Mouse (Mus musculus) v-Abl transformed pro-B cells (cell line): Measurements from ENCODE around the gene Bhlha9.

Experiments used
- in situ Hi-C, 2 experiments: fragments of 400-800 bp; cut with MboI; formaldehyde crosslinking; loops; one replicate each; pipeline ENCODE4 v1.15.1; 2025; ENCODE audit not compliant: unreplicated experiment in 2 of 2

The Bhlha9 gene

GRCm38 (mm10) chr11:76671871-76672475 lies at the start of gene Bhlha9:
Bhlha9 (plus strand) TSS chr11:76672470.
- in situ Hi-C loops: no loop called here

- in situ Hi-C loops: no loop called here
Observed at GRCm38 (mm10) chr11:76622566-76623205, 49.6 kb upstream of the Bhlha9 start.

GRCm38 (mm10) chr11:76623206-76623961 lies 48.9 kb upstream of the Bhlha9 start:
- in situ Hi-C loops: no loop called here

- in situ Hi-C loops: no loop called here
Observed at GRCm38 (mm10) chr11:76624071-76624470, 48.2 kb upstream of the Bhlha9 start.

- in situ Hi-C loops: no loop called here
Observed at GRCm38 (mm10) chr11:76624881-76625280, 47.4 kb upstream of the Bhlha9 start.

- in situ Hi-C loops: no loop called here
Observed at GRCm38 (mm10) chr11:76628613-76629012, 43.7 kb upstream of the Bhlha9 start.

- in situ Hi-C loops: no loop called here
Observed at GRCm38 (mm10) chr11:76630023-76630422, 42.2 kb upstream of the Bhlha9 start.

GRCm38 (mm10) chr11:76630487-76630886 lies 41.8 kb upstream of the Bhlha9 start:
- in situ Hi-C loops: no loop called here

- in situ Hi-C loops: no loop called here
Observed at GRCm38 (mm10) chr11:76639269-76639985, 32.8 kb upstream of the Bhlha9 start.

GRCm38 (mm10) chr11:76640231-76640630 lies 32.0 kb upstream of the Bhlha9 start:
- in situ Hi-C loops: loop anchor here (10.0 kb wide), 1 partner anchor 95 kb away; no protein-coding TSS in a partner anchor

GRCm38 (mm10) chr11:76644257-76644656 lies 28.0 kb upstream of the Bhlha9 start:
- in situ Hi-C loops: loop anchor here (10.0 kb wide), 1 partner anchor 99 kb away; no protein-coding TSS in a partner anchor

- in situ Hi-C loops: loop anchor here (5.0 to 10.0 kb wide), 2 partner anchors 100 to 193 kb away; no protein-coding TSS in a partner anchor
Observed at GRCm38 (mm10) chr11:76645036-76645435, 27.2 kb upstream of the Bhlha9 start.

- in situ Hi-C loops: loop anchor here (5.0 to 10.0 kb wide), 2 partner anchors 101 to 194 kb away; no protein-coding TSS in a partner anchor
Observed at GRCm38 (mm10) chr11:76645955-76646354, 26.3 kb upstream of the Bhlha9 start.

- in situ Hi-C loops: loop anchor here (5.0 to 10.0 kb wide), 2 partner anchors 102 to 195 kb away; no protein-coding TSS in a partner anchor
Observed at GRCm38 (mm10) chr11:76647062-76647461, 25.2 kb upstream of the Bhlha9 start.

- in situ Hi-C loops: loop anchor here (5.0 to 10.0 kb wide), 2 partner anchors 103 to 195 kb away; no protein-coding TSS in a partner anchor
Observed at GRCm38 (mm10) chr11:76647500-76647899, 24.8 kb upstream of the Bhlha9 start.

- in situ Hi-C loops: loop anchor here in 1 of 2 experiments (10.0 kb wide), 1 partner anchor 444 kb away; no protein-coding TSS in a partner anchor
Observed at GRCm38 (mm10) chr11:76650862-76651560, 21.3 kb upstream of the Bhlha9 start.

- in situ Hi-C loops: loop anchor here in 1 of 2 experiments (10.0 kb wide), 1 partner anchor 442 kb away; no protein-coding TSS in a partner anchor
Observed at GRCm38 (mm10) chr11:76652838-76653334, 19.4 kb upstream of the Bhlha9 start.

GRCm38 (mm10) chr11:76655106-76655505 lies 17.2 kb upstream of the Bhlha9 start:
- in situ Hi-C loops: loop anchor here in 1 of 2 experiments (10.0 kb wide), 1 partner anchor 440 kb away; no protein-coding TSS in a partner anchor

- in situ Hi-C loops: loop anchor here in 1 of 2 experiments (10.0 kb wide), 1 partner anchor 437 kb away; no protein-coding TSS in a partner anchor
Observed at GRCm38 (mm10) chr11:76657450-76657970, 14.8 kb upstream of the Bhlha9 start.
